Mouse (Mus musculus) splenic B cell, adult 2 months (primary cell): ENCODE data around the gene Gm3532.
"Not testable (repeated sequence)": the region's sequence is repeated elsewhere in the genome, so short reads cannot be mapped to it uniquely, and the experiment has no call there.

Source experiments
- DNase-seq: peaks from one replicate; pipeline ENCODE4 v3.0.0-alpha.2; 2011; ENCODE audit warnings: low read depth, low spot score
- H3K27me3 ChIP-seq: 2 replicates; pipeline ENCODE4 v1.6.1; 2012; ENCODE audit warnings: mild to moderate bottlenecking, low read length, moderate library complexity, mixed read lengths; ENCODE audit not compliant: control insufficient read depth, poor library complexity, insufficient read depth, severe bottlenecking
- H3K36me3 ChIP-seq: 2 replicates; pipeline ENCODE4 v1.6.1; 2012; ENCODE audit warnings: mild to moderate bottlenecking, low read length, moderate library complexity, mixed read lengths; ENCODE audit not compliant: control insufficient read depth, poor library complexity, insufficient read depth, severe bottlenecking

The Gm3532 gene

GRCm38 (mm10) chr14:5538196-5538595, at the start of gene Gm3532:
Gene Gm3532, plus strand, starts transcription at chr14:5538496.
- not testable (repeated sequence) for H3K27me3 ChIP-seq, DNase-seq, H3K36me3 ChIP-seq

GRCm38 (mm10) chr14:5501374-5501773, 36.9 kb upstream of the Gm3532 start, which contains the start of gene Gm3488:
Gene Gm3488, plus strand, starts transcription at chr14:5501674.
- H3K27me3 ChIP-seq, H3K36me3 ChIP-seq, DNase-seq: not testable (repeated sequence)
